ENCODE assay signal across 12 mouse cellular contexts in the genomic region with DNA sequence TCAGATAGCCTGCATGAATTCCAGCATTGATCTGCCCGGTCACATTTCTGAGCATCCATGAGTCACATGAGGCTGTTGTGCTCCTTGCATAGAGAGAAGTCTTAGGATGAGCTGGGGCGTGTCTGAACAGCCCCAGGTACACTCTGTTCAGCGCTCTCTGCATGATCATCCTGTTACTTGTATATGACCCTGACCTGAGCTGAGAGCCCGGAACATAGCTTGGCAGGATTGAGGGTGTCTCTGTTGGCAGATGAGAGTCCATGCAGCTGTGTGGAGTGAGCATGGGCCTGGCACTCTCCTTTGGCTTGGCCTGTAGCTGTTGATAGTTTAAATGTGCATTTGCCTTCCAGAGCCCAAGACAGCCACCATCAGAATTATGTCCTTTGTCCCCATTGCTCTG.
"Had no signal": no experiment of that assay in that cellular context is flagged by ENCODE, and none has a peak within 500 bp of the region (broad histone marks: within the 10 kb centered on the region; RNA-seq: fewer than 3 reads in every experiment).

No protein-coding gene starts in this region.

- H3K4me3 ChIP-seq: intestine, embryonic 15.5 days; layer of hippocampus, adult 2 months; limb, embryonic 12.5 days; midbrain, embryonic 10.5 days; midbrain, embryonic 15.5 days; neural tube, embryonic 12.5 days had no signal

- DNase-seq: kidney, adult 2 months; kidney, postnatal 25 days; lung, embryonic 14.5 days; lung, postnatal 10 days; lung, postnatal 4 days; thymus, postnatal 36 days had no signal

- H3K27ac ChIP-seq: intestine, embryonic 15.5 days; layer of hippocampus, adult 2 months; midbrain, embryonic 15.5 days; neural tube, embryonic 12.5 days had no signal

- H3K27me3 ChIP-seq: intestine, embryonic 15.5 days; limb, embryonic 12.5 days; midbrain, embryonic 15.5 days; neural tube, embryonic 12.5 days had no signal

- H3K9ac ChIP-seq: intestine, embryonic 15.5 days; limb, embryonic 12.5 days; lung, embryonic 14.5 days; midbrain, embryonic 15.5 days; neural tube, embryonic 12.5 days had no signal

- H3K4me1 ChIP-seq: intestine, embryonic 15.5 days; midbrain, embryonic 15.5 days had no signal

- H3K9me3 ChIP-seq: intestine, embryonic 15.5 days; limb, embryonic 12.5 days; midbrain, embryonic 10.5 days; midbrain, embryonic 15.5 days; neural tube, embryonic 12.5 days had no signal

- H3K4me2 ChIP-seq: intestine, embryonic 15.5 days; limb, embryonic 12.5 days; lung, embryonic 14.5 days; midbrain, embryonic 15.5 days; neural tube, embryonic 12.5 days had no signal

- H3K36me3 ChIP-seq: intestine, embryonic 15.5 days; midbrain, embryonic 15.5 days; neural tube, embryonic 12.5 days had no signal

- ATAC-seq: intestine, embryonic 15.5 days; midbrain, embryonic 15.5 days had no signal
